Mouse (Mus musculus): ENCODE measurements around the gene Card14. TPM values are rescaled to one million over a fixed set of nuclear protein-coding genes. Genes with fewer than 3 reads are reported as not detected.

Card14 gene
- polyA plus RNA-seq, 1 experiment from 2014 or later: not detected

MicroRNAs within 50 kb of the gene (microRNA counts, 519-probe panel; counts per million panel counts)
- microRNA mmu-miR-1932: not detected

Small RNA genes within 50 kb of the gene (microRNA-seq; reads per million reads assigned to microRNA genes)
- not detected for gene Mir1932

Other genes starting within 250 kb of the Card14 start
- gene Cbx4, start 221.5 kb upstream of the Card14 start, polyA plus RNA-seq (2016; fragmentation: Nextera tagmentation; extraction: Ambion mirVana): 5.1 and 7.1 TPM in 2 replicates
- 27.0 and 29.6 TPM in 2 replicates for gene Tbc1d16, start 79.3 kb upstream of the Card14 start, polyA plus RNA-seq (2016; fragmentation: Nextera tagmentation; extraction: Ambion mirVana)
- gene Ccdc40, start 79.2 kb upstream of the Card14 start, polyA plus RNA-seq (2016; fragmentation: Nextera tagmentation; extraction: Ambion mirVana): 20.6 and 21.8 TPM in 2 replicates
- 32.0 and 33.6 TPM in 2 replicates for gene Gaa, start 39.9 kb upstream of the Card14 start, polyA plus RNA-seq (2016; fragmentation: Nextera tagmentation; extraction: Ambion mirVana)
- gene Eif4a3, start 7.7 kb upstream of the Card14 start, polyA plus RNA-seq (2016; fragmentation: Nextera tagmentation; extraction: Ambion mirVana): 465 and 494 TPM in 2 replicates
- 6.4 and 6.5 TPM in 2 replicates for gene Sgsh, start 47.8 kb downstream of the Card14 start, polyA plus RNA-seq (2016; fragmentation: Nextera tagmentation; extraction: Ambion mirVana)
- gene Slc26a11, start 47.8 kb downstream of the Card14 start, polyA plus RNA-seq (2016; fragmentation: Nextera tagmentation; extraction: Ambion mirVana): 7.1 and 7.4 TPM in 2 replicates
- gene Rnf213, start 85.3 kb downstream of the Card14 start, polyA plus RNA-seq (2016; fragmentation: Nextera tagmentation; extraction: Ambion mirVana): 0.97 and 1.0 TPM in 2 replicates
- gene Endov, start 183.6 kb downstream of the Card14 start, polyA plus RNA-seq (2016; fragmentation: Nextera tagmentation; extraction: Ambion mirVana): 21.6 and 27.6 TPM in 2 replicates
- 1.1 and 1.6 TPM in 2 replicates for gene Nptx1, start 240.0 kb downstream of the Card14 start, polyA plus RNA-seq (2016; fragmentation: Nextera tagmentation; extraction: Ambion mirVana)